Mouse (Mus musculus) gastrocnemius, postnatal 10 days (tissue): ENCODE data around the gene Ccl1. TPM values are rescaled to one million over a fixed set of nuclear protein-coding genes. Genes with fewer than 3 reads are reported as not detected.

Source experiments
- DNase-seq: peaks from one replicate; pipeline ENCODE4 v3.0.0; 2021; ENCODE audit warnings: mixed read lengths
- total RNA-seq, 2 experiments: library from RNA; stranded (reverse); gene quantifications; 2 replicates each; pipeline ENCODE4 v1.2.3; 2021

The Ccl1 gene
- total RNA-seq, 2 experiments from 2014 or later, result not detected

DNA sequence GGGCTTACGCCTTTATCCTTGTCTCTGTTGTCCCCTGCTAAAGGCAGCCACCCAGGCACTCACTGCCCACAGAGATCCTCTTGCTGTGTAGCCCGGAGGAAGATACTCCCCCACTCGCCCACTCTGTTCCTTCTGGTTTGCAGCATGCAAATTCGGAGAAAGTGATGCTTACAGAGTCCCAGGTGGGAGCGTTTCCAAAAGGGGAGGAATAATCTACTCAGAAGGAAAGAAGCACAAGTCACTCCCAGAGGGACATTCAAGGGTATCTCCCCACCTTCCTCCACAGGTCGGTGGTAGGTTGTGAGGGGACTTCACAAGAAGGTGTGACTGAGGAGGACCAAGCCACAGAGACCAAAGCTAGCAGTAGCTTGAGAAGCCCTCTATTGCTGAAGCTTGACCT is 100.3 kb downstream of the Ccl1 start:
- no peak for DNase-seq

- no peak for DNase-seq
Observed at GRCm38 (mm10) chr11:82203706-82204105, 101.8 kb downstream of the Ccl1 start.

- DNase-seq, result no peak
Observed at GRCm38 (mm10) chr11:82197774-82198173, 107.7 kb downstream of the Ccl1 start.

DNA sequence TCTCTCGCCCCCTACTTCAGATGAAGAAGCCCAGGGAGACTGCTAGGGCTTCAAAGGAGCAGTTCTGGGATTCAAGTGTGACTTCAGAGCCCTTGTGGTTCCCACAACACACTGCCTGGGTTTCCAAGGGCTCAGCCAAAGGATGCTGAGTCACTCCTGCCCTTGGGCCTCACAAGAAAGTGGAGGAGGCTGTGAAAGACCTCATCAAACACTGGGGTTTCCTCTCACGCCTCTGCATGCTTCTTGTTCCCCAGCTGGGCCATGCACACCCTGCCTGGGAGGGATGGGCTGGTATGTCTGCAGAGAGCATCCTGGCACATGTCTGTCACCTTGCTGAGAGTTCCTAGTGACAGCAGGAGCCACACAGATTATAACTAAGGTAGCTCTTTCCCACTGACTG is 110.5 kb downstream of the Ccl1 start:
- DNase-seq, result no peak

GRCm38 (mm10) chr11:82193826-82194225 is 111.7 kb downstream of the Ccl1 start:
- no peak for DNase-seq

- DNase-seq, result no peak
Observed at GRCm38 (mm10) chr11:82189782-82190563, 115.5 kb downstream of the Ccl1 start.

GRCm38 (mm10) chr11:82185684-82186083 is 119.8 kb downstream of the Ccl1 start:
- DNase-seq, result no peak

DNA sequence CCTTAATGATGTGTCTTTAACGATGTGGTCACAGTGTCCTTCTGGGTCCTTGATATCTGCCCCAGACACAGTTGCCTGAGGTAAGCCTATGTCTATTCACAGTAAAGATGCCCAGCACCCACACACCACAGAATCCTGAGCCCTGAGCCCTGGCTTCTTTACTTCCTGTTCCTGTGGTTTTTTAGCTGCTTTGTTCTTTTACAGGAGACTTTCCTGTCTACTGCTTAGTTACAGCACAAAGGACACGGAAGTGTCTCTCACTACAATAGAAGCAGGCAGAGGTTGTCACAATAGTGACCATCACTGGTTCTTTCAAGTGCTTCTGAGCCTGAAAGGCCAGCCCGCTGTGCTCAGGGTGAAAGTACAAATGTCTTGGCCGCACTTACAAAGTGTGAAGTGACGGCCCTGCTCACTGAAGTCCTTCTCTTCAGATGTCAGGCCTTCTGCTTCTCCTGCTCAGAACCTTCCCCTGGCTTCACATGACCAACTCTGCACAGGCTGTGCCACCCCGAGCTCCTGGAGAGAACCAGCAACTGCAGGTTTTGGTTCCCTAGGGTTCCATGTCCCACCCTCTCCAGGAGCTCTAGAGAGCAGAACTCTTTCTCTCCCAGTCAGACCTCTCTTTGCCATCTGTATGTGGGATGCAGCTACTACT is 122.1 kb downstream of the Ccl1 start:
- no peak for DNase-seq

GRCm38 (mm10) chr11:82182401-82182800 is 123.1 kb downstream of the Ccl1 start:
- no peak for DNase-seq

- no peak for DNase-seq
Observed at GRCm38 (mm10) chr11:82181331-82181730, 124.2 kb downstream of the Ccl1 start.

DNA sequence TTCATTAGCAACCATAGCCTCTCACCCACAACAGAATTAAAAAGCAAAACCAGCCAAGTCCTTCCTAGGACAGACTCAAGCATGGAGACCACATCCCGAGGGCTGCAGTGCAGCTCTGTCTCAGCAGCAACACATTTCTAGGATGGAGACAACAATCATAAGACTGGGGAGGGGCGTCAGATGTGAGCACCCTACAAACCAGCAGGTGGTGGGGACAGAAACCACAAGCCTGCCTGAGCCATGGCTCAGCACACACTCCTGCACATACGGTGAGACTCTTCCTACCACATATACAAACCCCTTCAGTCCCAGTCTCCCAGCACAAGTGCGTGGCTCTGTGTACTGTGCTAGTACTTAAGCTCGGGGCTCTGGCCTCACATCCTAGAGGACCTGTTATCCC is 127.3 kb downstream of the Ccl1 start:
- DNase-seq, result no peak

DNA sequence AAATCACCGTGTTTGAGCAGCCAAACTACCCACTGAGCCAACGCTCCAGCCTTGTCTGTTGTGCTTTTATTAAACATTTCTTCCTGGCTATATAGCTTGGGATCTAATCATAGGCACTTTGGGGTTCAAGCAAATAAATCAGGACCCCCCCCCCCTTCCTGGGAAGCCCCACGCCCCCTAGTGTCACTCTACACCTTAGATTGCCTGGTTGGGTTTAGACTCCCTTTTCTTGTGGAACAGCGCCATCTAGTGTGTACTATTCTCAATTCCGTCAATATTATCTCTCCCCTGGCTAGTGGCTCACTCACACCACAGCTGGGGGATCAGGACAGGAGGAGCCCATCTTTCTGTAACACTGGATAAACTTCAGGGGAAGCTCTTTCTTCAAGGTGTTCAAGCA is 127.8 kb downstream of the Ccl1 start:
- no peak for DNase-seq

DNA sequence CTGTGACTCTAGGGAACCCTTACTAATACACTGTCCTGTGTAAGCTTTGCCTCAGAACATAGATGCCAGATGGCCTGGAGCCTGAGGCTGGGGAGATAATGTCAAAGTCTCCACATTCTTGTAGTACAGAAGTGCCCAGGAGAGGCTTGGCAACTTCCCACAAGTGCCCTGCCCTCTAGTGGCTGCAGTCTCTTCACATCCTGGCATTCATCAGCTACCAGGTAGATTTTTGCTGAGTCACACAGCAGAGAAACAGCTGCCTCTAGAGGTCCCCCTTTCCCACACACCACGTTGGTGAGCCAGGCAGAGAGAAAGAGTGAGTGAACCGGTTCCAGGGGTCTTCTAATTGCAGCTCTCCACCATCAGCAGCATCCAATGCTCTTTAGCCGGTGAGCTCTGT is 130.7 kb downstream of the Ccl1 start:
- DNase-seq, result peak; percentile 58

DNA sequence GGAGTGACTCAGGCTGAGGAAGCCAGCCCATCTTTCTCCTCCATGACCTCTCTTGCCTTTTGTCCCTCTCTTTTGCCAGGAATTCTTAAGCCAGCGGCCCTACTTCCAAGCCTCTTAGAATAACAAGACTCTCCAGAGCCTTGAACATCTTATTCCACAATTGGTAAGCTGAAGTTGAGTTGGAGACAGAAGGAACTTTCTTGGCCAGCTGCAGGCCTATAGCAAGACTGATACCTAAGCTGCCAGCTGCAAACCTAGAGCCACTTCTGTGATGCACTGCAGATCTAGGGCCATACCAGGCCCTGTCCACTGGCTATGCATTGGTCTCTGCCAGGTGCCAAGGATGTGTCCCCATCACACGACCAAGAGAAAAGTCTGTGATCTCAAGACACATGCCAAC is 132.0 kb downstream of the Ccl1 start:
- no peak for DNase-seq

GRCm38 (mm10) chr11:82171316-82172071 is 134.0 kb downstream of the Ccl1 start:
- DNase-seq, result no peak

GRCm38 (mm10) chr11:82169456-82169855 is 136.0 kb downstream of the Ccl1 start:
- DNase-seq, result no peak

DNA sequence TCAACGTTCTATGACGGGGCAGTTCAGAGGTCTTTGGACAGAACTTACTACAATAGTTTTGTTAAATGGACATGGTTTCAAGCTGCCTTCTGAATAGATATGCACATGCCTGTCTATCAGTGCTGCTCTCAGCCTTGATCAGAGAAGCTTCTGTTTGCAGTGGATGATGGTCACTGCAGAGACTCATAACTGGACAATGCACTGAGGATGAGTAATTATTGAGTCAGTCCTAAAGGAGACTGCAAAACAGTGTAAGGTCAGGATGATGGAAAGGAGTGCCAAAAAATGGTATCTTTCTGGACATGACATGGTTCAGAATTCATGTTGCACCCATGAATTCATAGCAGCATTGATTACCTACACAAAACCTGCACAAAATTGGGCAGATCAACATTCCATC is 137.2 kb downstream of the Ccl1 start:
- no peak for DNase-seq

- DNase-seq, result no peak
Observed at GRCm38 (mm10) chr11:82163285-82163684, 142.2 kb downstream of the Ccl1 start.

GRCm38 (mm10) chr11:82159126-82159525 is 146.4 kb downstream of the Ccl1 start:
- DNase-seq, result no peak

- DNase-seq, result no peak
Observed at GRCm38 (mm10) chr11:82139492-82140094, 165.9 kb downstream of the Ccl1 start.

DNA sequence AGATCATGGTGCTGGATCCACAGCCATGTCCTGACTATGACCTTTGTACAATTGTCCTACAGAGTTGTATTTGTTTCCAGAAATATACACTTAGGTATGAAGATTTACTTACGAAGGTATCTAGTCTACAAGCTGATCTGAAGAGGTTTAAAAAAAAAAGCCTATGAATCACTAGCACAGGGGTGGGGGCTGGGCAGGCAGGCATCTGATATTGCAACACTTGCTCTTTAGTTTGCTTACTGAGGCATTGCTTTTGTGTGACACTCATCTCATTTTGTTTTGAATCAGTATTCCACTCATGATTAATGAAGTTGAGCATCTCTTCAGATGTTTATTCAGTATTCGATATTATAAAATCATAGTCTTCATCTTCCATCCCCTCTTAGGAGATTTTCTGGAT is 169.3 kb downstream of the Ccl1 start:
- no peak for DNase-seq

GRCm38 (mm10) chr11:82132977-82133376 is 172.5 kb downstream of the Ccl1 start:
- no peak for DNase-seq
